Mouse (Mus musculus) adrenal gland, postnatal 4 days (tissue): ENCODE data around the gene Plekha8. TPM values are rescaled to one million over a fixed set of nuclear protein-coding genes. Genes with fewer than 3 reads are reported as not detected.

Experiments
- DNase-seq, 2 experiments: peaks; one replicate each; pipeline ENCODE4 v3.0.0; 2021 to 2022; ENCODE audit warnings: low spot score in 2 of 2, mixed read lengths in 2 of 2
- total RNA-seq, 2 experiments: library from RNA; stranded (reverse); gene quantifications; 2 replicates each; pipeline ENCODE4 v1.2.3; 2021

Plekha8 gene
- total RNA-seq, 2 experiments from 2014 or later = 18.3 to 18.7 TPM

DNA sequence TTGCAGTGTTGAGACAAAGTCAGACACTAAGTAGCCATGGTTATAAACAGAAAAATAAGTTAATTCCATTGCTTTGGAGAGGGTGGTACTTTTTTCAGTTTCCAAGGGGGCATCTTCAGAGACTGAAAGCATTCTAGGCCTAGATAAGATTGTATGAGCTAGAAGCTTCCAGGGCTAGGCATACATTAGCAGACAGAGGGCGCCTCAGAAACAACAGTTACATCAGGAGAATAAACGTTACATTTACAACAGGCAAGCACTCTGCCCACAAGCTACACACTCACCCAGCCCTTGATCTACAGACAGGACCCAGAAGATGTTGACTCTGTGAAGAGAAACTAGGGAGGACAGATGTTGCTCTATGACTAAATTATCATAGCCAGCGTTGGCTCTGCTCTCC, 36.6 kb downstream of the Plekha8 start:
- no peak for DNase-seq

DNA sequence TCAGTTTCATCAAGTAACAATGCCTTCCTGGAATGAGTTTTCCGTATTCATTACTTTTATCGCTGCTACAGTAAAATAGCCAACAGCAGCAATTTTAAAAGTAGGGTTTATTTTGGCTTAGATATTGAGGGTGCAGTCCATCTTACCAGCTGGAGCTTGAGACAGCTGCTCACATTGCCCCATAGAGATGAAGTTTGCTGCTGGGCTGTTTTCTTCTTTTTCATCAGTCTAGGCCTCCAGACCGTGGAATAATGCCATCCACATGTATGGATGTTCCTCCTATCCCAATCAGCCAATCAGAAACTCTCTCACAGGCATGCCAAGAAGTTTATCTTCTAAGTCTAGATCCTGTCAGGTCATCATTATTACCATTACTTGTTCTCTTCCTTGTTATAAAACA, 45.0 kb downstream of the Plekha8 start:
- no peak for DNase-seq

DNA sequence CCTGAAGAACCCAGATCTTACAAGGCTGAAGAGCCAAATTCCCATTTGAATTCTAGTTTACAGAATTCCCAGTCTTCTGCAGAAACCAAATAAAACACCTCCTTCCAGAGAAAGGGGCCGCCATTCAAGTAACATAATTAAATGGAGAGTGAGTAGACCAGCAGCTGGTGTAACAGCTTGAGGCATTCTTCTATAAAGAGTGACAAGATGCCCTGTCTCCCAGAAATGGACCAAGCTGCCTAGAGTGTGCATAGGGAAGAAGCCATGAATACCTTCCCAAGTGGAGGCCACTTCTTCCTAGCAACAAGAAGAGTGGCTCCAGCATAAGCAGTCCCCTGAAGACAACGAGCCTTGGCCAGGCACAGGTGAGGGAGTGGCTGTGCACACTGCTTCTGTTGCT, 47.0 kb downstream of the Plekha8 start:
- DNase-seq = no peak

DNA sequence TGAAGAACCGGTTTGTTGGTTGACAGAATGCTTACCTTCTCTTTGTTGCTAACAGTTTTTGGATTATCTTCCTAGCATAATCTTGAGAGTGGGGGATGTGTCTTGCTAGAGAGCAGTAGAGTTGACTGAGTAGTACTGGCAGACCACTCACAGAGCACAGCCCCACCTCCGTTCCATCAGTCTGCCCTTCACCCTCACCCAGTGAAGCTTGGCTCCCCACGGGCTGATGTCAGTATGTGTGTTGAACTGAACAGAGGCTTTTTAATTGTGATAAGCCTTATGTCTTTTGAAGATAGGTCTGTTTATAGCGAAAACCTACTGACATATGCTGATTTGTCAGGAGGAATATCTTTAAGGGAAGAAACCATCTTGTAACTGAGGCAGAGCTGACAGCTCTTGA, 48.3 kb downstream of the Plekha8 start:
- DNase-seq = no peak

DNA sequence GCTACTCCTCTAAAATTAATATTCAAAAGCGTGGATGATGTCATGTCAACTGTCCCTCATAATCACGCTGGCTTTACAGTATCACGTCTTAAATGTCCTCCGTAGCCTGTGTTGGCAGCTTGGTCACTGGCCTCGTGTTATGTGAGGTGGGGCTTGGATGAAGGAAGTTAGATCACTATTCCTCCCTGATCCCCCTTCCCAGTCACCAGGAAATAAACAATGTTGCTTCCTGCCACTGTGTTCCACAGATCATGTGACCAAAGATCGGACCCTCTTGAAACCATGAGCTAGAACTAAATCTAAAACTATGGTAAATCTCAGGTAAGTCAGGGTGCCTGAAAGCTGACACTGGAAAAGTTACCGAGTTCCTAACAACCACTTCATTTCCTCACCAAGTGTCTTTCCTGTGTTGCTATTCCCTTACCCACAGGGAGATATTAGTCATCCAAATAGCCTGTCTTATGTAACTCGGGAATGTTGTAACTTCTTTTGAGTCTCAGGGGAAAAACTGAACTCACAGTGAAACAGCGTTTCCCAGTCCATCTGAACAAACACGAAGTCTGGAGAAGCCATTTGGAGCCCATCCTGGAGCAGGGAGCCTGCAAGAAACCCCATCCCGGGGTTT, 60.7 kb downstream of the Plekha8 start:
- DNase-seq = no peak

DNA sequence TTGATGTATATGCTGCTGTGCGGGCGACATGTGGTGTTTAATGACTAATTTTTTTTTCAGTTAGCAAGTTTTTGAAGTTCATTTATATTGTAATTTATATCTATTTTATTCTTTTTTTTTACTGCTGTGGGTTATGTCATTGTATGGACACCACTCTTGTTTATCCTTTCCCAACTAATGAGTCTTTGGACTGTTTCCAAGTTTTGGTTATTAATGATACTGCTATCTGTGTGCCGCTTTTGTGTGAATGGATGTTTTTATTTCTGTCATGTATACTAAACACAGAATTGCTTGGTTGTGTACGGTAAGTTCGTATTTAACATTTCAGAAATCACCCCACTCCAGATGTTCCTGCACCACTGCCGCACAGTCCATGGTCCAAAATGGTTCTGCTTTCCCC, 63.0 kb downstream of the Plekha8 start:
- no peak for DNase-seq

DNA sequence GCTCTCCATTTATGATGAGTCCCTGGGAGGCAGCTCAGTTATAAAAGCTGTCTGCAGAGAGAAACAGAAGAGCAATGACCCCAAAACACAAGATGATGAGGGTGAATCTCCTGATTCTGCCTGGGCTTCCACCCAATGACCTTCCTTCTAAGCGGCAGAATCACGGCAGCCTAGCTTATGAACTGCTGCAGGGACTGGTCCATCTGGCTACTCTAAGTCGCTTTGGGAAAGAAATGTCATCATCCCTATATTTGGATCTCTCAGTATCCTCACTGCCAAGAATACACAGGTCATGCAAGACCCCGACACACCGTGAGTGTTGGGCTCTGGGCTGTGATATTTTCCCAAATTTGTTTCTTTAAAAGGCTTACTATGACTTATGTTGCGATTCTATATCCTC, 75.0 kb downstream of the Plekha8 start:
- no peak for DNase-seq

DNA sequence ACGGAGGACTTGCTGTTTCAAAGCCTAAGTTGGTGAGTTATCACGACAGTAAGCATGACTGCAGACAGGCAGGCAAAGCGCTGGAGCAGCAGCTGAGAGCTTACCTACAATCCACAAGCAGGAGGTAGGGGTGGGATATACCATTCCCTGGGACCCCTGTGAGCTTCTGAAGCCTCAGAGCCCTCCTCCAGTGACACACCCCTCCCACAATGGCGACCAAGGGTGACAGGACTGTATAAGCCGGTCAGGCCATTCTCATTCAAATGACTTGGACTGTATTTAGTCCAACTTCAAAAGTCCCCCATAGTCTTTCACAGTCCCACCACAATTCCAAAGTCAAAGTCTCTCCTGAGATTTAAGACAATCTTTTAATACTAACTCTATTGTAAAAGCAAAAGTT, 78.0 kb downstream of the Plekha8 start:
- DNase-seq = no peak

DNA sequence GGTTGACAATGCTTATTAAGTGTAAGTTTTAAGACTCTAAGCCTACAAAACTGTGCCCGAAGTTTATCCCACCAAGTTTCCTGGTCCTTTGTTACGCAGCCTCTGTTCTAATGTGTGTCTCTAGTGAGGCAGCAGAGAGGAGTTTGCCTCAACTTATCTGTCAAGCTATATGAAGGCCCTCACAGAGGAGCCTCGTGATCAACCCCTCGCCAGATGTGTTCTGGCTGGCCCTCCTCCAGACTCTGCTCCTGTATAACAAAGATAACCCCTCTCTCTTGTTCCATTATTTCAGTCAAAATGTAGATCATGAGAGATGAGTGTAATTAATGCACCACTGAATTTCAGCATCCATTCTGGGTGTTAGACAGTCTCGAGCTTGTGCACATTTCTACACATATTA, 84.8 kb downstream of the Plekha8 start:
- no peak for DNase-seq

DNA sequence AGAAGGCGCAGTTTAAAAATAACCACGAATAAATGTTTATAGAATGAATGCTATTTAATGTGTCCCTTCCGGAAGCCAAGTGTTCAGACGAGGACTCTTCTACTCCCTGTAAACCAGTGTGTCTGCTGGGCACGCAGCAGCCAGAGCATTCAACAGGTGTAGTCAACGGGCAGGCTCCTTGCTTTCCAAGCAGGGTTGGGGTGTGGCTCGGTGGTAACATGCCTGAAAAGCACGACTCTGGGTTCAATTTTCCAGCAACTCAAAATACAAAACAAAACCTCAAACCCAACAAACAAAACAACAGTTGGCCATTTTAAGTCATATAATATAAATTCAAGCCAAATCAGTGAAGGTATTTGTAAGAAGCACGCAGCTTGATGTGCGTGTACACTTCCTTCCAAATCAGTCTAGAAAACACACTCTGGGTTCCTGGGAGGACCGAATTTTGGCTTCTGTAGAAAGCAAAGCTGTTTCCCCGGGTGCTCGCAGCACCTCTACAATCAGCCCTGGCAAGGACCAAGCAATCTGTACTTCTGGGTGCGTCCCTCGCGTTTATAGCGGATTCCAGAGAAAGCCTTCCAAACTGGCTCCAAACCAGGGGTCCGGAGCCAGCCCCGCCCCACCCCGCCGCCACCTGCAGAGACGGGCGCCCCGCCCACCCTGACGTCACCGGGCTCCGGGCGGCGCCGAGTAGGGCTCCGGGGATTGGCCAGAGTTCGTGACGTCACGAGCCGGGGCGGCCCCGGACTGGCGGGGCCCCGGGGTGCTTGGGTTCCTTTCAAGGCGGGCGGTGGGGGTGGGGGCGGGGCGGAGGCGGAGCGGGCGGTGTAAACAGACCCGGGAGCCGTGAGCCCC, 86.2 kb downstream of the Plekha8 start, which contains the start of gene Mturn:
Mturn (plus strand) TSS at position 734 of the 855 bp plus-strand sequence.
- DNase-seq = peak; percentile 95 to 98

DNA sequence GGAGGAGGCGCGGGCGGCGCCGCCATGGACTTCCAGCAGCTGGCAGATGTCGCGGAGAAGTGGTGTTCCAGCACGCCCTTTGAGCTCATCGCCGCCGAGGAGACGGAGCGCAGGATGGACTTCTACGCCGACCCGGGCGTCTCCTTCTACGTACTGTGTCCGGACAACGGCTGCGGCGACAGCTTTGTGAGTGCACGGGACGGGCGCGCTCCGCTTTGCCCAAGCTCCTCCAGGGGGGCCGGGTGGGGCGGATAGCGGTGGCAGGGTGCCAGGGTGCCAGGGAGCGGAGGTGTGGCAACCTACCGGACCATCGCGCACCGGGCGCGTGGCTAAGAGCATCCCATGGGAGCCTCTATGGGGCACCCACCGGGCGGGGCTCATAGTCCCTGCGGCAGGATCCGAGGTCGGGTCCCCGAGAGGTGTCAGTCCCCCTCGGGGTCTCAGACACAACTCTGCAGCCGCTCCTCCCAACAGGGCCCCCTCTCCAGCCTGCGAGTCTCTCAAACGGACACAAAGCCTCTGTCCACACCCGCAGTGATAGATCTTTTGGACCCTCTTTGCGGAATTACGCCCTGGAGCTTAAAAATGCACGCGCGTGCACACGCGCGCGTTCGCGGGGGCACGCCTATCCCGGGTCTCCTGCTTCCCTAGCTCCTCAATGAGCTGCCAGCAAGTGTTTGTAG, 87.0 kb downstream of the Plekha8 start:
- DNase-seq = no peak

DNA sequence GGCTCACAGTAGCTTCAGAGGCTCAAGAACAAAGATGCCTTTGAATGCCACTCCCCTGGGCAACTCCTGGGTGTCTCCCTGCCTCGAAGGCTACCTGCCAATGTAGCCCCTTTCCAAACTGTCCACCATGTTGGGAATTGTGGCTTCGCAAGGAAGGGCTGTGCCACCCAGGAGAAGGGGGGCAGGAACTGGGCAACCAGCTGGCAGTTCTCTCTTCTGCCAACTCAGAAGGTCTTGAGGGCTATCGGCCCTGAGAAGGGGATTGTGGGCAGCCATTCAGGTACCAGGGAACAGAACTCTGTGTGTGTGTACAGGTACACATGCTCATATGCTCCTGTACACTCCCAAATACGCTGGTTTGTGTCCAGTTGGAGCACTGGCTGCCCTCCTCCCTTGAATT, 89.2 kb downstream of the Plekha8 start:
- no peak for DNase-seq

DNA sequence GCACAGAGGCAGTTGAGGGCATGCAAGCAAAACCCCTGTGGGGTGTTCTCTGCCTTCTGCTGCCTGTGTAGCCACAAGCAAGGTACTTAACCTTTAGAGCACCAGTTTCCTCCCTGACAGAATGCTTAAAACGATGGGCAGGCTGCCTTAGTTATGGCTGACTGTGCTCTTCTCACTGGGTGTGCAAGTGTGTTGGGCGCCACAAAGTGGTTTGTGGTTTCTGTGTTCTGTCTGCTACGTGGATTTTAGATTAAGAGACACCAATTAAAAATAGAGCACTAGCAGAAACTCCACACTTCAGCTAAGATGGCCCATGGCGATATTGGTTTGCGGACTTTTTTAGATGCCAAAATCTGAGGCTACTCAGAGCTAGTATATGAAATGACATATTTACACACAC, 90.2 kb downstream of the Plekha8 start:
- no peak for DNase-seq

DNA sequence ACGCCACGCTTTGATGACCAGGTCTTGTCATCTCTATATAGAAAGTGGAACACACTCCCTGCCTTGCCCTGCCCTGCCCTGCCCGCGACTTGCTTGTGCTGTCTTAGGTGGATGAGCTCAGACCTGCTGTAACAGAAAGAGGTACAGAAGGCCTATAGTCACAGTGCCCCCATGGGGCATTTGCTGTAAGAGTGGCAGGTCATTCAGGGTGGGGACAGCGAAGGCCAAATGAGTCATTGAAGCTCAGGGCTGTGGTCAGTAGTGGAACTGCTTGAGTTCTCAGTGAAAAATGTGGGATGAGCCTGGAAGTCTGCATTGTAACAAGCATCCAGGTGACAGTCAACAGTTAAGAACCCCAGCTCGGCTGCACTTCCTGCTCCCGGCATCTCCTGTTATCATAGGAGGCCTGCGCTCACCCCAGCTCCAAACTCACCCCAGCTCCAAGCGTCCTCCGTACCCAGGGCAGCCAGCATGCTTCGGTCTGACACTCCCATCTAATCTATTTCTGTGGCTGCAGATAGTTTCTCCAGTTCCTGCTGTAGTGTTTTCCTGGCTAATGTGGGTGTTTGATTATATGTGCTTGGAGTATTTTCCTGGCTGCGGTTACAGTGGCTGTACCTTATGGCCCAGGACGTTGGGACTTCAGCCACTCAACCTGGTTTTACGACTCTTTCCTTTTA, 90.9 kb downstream of the Plekha8 start:
- no peak for DNase-seq

DNA sequence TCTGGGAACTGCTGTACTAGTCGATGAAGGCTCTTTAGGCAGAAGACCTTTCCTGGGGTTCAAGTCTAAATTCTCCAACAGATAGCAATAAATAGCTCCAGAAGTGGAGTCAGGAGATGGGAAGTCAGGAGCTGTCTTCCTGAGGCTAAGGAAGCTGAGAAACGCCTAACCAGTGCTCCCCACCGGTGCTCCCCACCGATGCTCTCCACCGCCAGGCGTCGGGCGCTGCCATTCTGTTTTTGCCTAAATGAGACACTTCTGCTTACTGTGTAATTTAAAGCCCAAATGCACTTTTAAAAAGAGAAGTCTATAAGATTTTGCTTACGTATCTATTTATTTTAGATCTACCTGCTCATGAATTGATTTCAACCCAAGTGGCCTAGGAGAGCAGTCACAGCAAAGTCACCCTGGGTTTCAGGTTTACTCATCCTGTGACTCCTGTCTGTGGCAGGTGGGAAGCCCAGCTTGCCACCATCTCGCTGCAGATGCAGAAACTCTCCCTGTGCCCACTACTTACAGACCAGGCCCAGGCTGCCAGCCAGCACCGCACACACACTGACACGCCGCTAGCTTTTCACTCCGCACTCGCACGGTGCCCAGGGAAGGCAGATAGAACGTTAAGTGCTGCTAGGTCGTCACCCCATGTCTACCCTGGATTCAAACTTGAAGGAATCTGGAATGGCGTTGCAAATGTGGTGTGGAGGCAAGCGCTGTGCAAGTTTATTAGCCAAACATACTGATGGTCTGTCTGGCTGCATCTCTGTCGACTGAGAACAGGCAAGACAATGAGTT, 92.2 kb downstream of the Plekha8 start:
- DNase-seq = no peak

DNA sequence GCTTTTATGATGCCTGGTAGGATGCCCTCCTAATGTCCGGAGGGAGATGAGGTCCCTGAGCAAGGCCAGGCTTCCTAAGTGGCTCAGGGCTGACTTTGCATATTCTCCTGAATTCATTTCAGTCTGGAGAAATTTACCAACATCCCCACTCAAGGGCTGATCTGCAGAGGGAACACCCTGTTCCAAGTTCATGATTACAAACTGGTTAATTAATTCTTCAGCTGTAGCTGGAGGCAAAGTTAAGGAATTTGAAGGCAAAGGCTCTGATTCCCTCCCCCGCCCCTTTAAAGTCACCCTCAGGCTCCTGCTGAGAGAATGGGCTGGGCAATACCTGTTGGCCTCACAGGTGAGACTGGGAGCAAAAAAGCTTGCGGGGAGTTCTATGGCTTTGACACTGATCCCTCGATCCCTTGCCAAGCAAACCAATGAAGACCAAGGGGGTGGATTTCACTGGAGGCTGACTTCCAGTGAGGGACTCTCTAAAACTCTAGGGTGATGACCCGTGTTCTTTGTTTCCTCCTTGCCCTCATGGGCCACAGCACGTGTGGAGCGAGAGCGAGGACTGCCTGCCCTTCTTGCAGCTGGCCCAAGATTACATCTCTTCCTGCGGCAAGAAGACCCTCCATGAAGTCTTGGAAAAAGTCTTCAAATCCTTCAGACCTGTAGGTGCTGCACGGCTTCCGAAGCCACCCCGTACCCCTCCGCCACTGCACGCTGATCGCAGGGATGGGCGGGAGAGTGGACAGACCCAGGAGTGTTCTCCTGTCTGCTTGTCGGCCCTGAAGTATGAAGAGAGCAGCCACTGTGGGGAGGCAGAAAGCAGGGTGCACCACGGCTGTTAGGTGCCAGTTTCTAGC, 93.8 kb downstream of the Plekha8 start:
- no peak for DNase-seq

DNA sequence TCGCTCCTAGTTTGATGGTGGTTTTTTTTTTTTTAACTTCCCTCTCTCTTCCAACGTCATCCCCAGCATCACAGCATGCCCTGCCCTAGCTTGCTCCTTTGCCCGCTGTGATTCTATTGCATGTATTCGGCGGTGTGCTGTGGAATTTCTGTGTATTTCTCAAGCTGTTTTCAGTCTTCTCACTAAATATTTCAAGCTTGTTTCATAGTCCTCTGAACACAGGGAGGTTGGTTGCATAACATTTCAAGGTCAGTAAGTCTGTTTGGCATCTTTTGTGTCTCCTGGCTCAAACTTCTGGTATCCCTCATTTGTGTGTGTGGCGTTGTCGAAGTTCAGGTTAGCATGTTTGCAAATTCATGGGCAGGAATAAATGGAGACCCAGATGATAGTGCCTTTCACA, 94.8 kb downstream of the Plekha8 start:
- DNase-seq = no peak

DNA sequence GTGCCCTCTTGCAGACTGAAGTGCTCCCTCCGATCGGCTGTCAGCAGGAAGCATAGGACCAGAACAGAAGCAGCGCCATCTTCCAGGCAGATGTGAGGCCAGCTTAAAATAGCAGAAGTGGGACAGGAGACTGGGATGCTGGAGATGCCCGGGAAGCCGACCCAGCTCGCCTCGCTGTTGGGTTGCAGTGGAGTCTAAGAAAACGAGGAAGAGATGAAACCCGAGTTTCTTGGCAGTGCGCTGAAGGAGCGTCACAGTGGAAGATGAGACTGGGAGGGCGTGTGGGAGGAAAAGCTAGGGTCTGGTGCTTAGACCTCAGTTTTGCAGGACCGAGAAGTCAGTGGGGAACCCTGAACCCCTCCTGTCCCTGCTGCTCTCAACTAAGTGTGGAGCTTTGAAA, 95.9 kb downstream of the Plekha8 start:
- no peak for DNase-seq

DNA sequence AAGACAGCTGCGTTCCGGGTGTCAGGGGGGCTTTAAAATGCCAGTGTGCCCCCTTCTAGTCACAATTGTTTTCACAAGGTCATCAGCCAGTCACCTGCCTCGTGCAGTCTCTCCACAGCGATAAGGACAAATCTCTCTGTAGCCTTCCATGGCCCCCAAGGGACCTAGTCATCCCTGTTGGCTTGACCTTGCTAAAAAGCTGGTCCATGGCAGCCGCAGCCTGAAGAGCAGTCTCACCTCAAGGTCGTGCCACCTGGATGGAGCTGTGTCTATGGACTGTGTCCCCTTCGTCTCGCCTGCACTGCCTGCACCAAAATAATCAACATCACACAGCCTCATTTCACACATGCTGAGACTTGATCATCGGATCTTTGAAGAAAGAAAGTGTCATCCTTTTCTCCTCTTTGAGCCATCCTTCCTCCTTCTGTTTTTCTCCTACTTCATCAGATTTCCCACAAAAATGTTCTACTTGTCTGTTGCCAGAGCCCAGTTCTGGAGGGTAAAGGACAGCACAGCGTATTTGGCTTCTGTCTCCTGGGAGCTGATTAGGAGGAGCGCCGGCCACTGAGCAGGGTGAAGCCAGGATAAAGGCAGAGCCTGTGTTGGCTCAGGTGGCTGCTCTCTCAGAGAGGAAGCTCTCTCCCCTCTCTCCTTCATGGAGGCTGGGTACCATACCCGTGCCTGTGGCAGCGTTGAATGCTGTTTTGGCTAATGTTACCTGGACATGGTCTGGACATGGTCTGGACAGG, 96.6 kb downstream of the Plekha8 start:
- no peak for DNase-seq
